Mouse (Mus musculus): ENCODE results near the gene Chdh. TPM values are rescaled to one million over a fixed set of nuclear protein-coding genes. Genes with fewer than 3 reads are reported as not detected.

Chdh gene
- polyA plus RNA-seq, 1 experiment from 2014 or later = 0.04 TPM

GRCm38 (mm10) chr14:30019375-30019774, 10.6 kb downstream of the Chdh start:
- Histone ChIP-seq H3K27ac (ENCODE audit: low read depth, low read length) (no peak overlapping the region), H3K4me1 (ENCODE audit: control insufficient read depth, insufficient read depth, low read length) (no peaks in the 10 kb centered on the region), H3K27me3 (ENCODE audit: control insufficient read depth, insufficient read depth, low read length) (no peaks in the 10 kb centered on the region), H3K4me3 (ENCODE audit: low read depth, low read length) (no peak overlapping the region), H3K9ac (ENCODE audit: low read length) (no peak overlapping the region), H3K4me2 (no peak overlapping the region), H3K9me3 (ENCODE audit: control insufficient read depth, low read length) (no peaks in the 10 kb centered on the region), H3K36me3 (ENCODE audit: control insufficient read depth, insufficient read depth, low read length) (no peaks in the 10 kb centered on the region)
- no peak for ATAC-seq (ENCODE audit: low FRiP score)
- DNase-seq (ENCODE audit: low spot score, missing footprints) = no peak
- WGBS = 90% methylated on average over 8 of the region's 8 CpGs

DNA sequence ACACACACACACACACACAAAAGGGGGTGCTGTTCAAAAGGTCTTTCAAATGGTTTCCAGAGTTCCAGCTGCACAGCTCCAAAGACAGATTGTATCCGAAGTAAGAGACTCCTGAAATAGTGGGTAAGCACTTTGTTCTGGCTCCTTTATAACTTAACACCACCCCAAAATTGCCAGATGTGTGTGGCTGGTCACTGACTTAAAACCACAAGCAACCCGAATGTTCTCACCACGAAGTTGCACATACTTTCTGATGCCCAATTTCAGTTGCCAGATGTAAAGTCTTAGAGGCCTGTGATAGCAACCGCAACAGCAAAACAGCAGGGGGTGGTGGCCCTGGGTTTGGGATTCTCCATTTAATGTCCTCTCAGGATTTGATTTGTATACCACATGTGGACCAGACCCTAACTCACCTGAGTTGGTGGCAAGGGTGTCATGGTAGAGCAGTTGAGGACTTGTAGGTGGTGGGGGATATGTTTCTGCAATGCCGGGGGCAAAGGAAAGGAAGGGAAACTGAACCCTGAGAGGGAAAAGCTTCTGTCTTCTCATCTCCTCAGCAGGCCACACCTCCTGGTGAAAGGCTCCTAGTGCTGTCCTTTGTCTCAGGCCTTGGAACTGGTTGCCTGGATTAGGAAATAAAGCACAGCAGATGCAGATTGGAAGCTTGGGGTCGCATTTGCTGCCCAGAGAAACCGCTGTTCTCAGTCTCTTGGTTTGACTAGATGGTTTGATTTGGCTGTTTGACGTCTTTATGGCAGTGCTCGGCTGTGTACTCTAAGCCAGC, 11.2 kb downstream of the Chdh start:
- DNase-seq (ENCODE audit: low spot score, missing footprints) (no peak), ATAC-seq (ENCODE audit: low FRiP score) (no peak)
- no peaks in the 10 kb centered on the region for H3K4me1 ChIP-seq (ENCODE audit: control insufficient read depth, insufficient read depth, low read length)
- H3K4me3 ChIP-seq (ENCODE audit: low read depth, low read length) = no peak overlapping the region
- no peak overlapping the region for H3K9ac ChIP-seq (ENCODE audit: low read length)
- H3K9me3 ChIP-seq (ENCODE audit: control insufficient read depth, low read length) = no peaks in the 10 kb centered on the region
- no peaks in the 10 kb centered on the region for H3K36me3 ChIP-seq (ENCODE audit: control insufficient read depth, insufficient read depth, low read length)
- H3K27ac ChIP-seq (ENCODE audit: low read depth, low read length) = no peak overlapping the region
- 44% methylated on average over 9 of the region's 9 CpGs for WGBS
- H3K27me3 ChIP-seq (ENCODE audit: control insufficient read depth, insufficient read depth, low read length) = no peaks in the 10 kb centered on the region
- H3K4me2 ChIP-seq = no peak overlapping the region

- H3K27me3 ChIP-seq (ENCODE audit: control insufficient read depth, insufficient read depth, low read length) = no peaks in the 10 kb centered on the region
- no peak for DNase-seq (ENCODE audit: low spot score, missing footprints)
- H3K36me3 ChIP-seq (ENCODE audit: control insufficient read depth, insufficient read depth, low read length) = no peaks in the 10 kb centered on the region
- no peak overlapping the region for H3K27ac ChIP-seq (ENCODE audit: low read depth, low read length)
- H3K4me2 ChIP-seq = no peak overlapping the region
- H3K4me3 ChIP-seq (ENCODE audit: low read depth, low read length) = no peak overlapping the region
- ATAC-seq (ENCODE audit: low FRiP score) = no peak
- H3K9me3 ChIP-seq (ENCODE audit: control insufficient read depth, low read length) = no peaks in the 10 kb centered on the region
- no peaks in the 10 kb centered on the region for H3K4me1 ChIP-seq (ENCODE audit: control insufficient read depth, insufficient read depth, low read length)
- 92% methylated on average over 6 of the region's 6 CpGs for WGBS
- H3K9ac ChIP-seq (ENCODE audit: low read length) = no peak overlapping the region
Observed at GRCm38 (mm10) chr14:30022471-30022870, 13.6 kb downstream of the Chdh start.

DNA sequence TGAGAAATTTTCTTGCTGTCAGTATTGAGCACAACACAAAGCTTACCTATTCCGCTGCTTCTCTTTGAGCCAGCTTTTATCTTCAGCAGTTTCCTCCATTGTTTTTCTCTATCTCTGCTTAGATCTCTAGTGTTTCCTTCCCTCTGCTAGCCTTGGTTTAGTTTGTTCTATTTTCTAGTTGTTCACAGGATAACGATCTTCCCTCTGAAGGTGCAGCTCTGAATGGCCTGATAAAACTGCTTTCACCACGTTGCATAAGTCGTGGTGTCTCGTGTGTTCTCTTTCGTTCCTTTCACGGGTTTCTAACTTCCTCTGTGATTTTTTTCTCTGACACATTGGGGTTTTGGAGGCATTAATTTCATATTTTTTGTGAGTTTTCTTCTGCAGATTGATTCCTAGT, 15.6 kb downstream of the Chdh start:
- no peak for DNase-seq (ENCODE audit: low spot score, missing footprints)
- 74% methylated on average over 7 of the region's 7 CpGs for WGBS
- H3K27me3 ChIP-seq (ENCODE audit: control insufficient read depth, insufficient read depth, low read length) = no peaks in the 10 kb centered on the region
- H3K9ac ChIP-seq (ENCODE audit: low read length) = no peak overlapping the region
- no peak overlapping the region for H3K4me2 ChIP-seq
- no peak for ATAC-seq (ENCODE audit: low FRiP score)
- no peak overlapping the region for H3K27ac ChIP-seq (ENCODE audit: low read depth, low read length)
- H3K4me3 ChIP-seq (ENCODE audit: low read depth, low read length) = no peak overlapping the region
- H3K36me3 ChIP-seq (ENCODE audit: control insufficient read depth, insufficient read depth, low read length) = no peaks in the 10 kb centered on the region
- H3K4me1 ChIP-seq (ENCODE audit: control insufficient read depth, insufficient read depth, low read length) = no peaks in the 10 kb centered on the region
- H3K9me3 ChIP-seq (ENCODE audit: control insufficient read depth, low read length) = no peaks in the 10 kb centered on the region

DNA sequence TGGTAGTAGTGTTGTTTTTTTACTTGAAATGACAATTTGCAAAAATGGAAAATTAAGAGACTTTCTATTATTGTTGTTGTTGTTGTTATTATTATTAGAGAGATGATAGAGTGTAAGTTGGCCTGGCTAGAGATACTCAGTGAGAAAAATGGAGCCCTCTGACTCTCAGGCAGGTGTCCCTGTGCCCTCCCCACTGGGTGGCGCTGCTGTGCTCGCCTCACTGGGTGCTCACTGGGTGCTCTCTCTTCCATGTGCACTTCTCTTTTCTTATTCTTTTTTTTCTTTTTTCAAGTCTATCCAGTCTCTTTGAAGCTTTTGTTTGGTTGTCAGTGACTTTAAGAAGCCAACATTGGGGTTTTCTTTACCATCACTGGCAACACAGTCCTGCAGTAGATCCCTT, 18.6 kb downstream of the Chdh start:
- DNase-seq (ENCODE audit: low spot score, missing footprints) (no peak), ATAC-seq (ENCODE audit: low FRiP score) (no peak)
- Histone ChIP-seq H3K36me3 (ENCODE audit: control insufficient read depth, insufficient read depth, low read length) (no peaks in the 10 kb centered on the region), H3K4me1 (ENCODE audit: control insufficient read depth, insufficient read depth, low read length) (no peaks in the 10 kb centered on the region), H3K9me3 (ENCODE audit: control insufficient read depth, low read length) (no peaks in the 10 kb centered on the region), H3K4me3 (ENCODE audit: low read depth, low read length) (no peak overlapping the region), H3K27me3 (ENCODE audit: control insufficient read depth, insufficient read depth, low read length) (no peaks in the 10 kb centered on the region), H3K9ac (ENCODE audit: low read length) (no peak overlapping the region), H3K4me2 (no peak overlapping the region), H3K27ac (ENCODE audit: low read depth, low read length) (no peak overlapping the region)
- 39% methylated on average over 2 of the region's 2 CpGs for WGBS

DNA sequence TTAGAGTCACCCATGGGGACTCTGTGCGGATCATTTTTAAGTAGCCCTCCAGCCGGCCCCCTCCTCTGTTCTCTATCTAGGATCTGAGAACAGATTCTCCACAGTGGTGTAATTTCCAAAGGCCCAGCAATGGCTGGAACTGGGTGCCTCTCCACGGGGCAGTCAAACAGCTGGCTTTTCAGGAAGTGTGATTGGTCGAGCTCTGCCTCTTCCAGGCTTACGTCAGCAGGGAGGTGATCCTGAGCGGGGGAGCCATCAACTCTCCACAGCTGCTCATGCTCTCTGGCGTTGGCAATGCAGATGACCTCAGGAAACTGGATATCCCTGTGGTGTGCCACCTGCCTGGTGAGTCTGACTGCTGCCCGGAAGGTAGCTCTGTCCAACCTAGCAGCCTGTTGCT, 24.6 kb downstream of the Chdh start:
- no peak for ATAC-seq (ENCODE audit: low FRiP score)
- H3K27me3 ChIP-seq (ENCODE audit: control insufficient read depth, insufficient read depth, low read length) = no peaks in the 10 kb centered on the region
- H3K4me3 ChIP-seq (ENCODE audit: low read depth, low read length) = no peak overlapping the region
- H3K9ac ChIP-seq (ENCODE audit: low read length) = no peak overlapping the region
- H3K27ac ChIP-seq (ENCODE audit: low read depth, low read length) = no peak overlapping the region
- H3K4me1 ChIP-seq (ENCODE audit: control insufficient read depth, insufficient read depth, low read length) = no peaks in the 10 kb centered on the region
- 76% methylated on average over 8 of the region's 8 CpGs for WGBS
- no peaks in the 10 kb centered on the region for H3K36me3 ChIP-seq (ENCODE audit: control insufficient read depth, insufficient read depth, low read length)
- no peaks in the 10 kb centered on the region for H3K9me3 ChIP-seq (ENCODE audit: control insufficient read depth, low read length)
- no peak for DNase-seq (ENCODE audit: low spot score, missing footprints)
- H3K4me2 ChIP-seq = no peak overlapping the region

GRCm38 (mm10) chr14:30038431-30038830, 29.6 kb downstream of the Chdh start:
- H3K9ac ChIP-seq (ENCODE audit: low read length) = no peak overlapping the region
- H3K4me3 ChIP-seq (ENCODE audit: low read depth, low read length) = no peak overlapping the region
- ATAC-seq (ENCODE audit: low FRiP score) = no peak
- no peak for DNase-seq (ENCODE audit: low spot score, missing footprints)
- no peaks in the 10 kb centered on the region for H3K9me3 ChIP-seq (ENCODE audit: control insufficient read depth, low read length)
- no peaks in the 10 kb centered on the region for H3K4me1 ChIP-seq (ENCODE audit: control insufficient read depth, insufficient read depth, low read length)
- 90% methylated on average over 18 of the region's 18 CpGs for WGBS
- H3K4me2 ChIP-seq = no peak overlapping the region
- no peaks in the 10 kb centered on the region for H3K27me3 ChIP-seq (ENCODE audit: control insufficient read depth, insufficient read depth, low read length)
- no peak overlapping the region for H3K27ac ChIP-seq (ENCODE audit: low read depth, low read length)
- H3K36me3 ChIP-seq (ENCODE audit: control insufficient read depth, insufficient read depth, low read length) = no peaks in the 10 kb centered on the region

GRCm38 (mm10) chr14:30039413-30039812, 30.6 kb downstream of the Chdh start:
- H3K4me2 ChIP-seq = no peak overlapping the region
- WGBS = 83% methylated on average over 4 of the region's 4 CpGs
- H3K27ac ChIP-seq (ENCODE audit: low read depth, low read length) = no peak overlapping the region
- no peak overlapping the region for H3K9ac ChIP-seq (ENCODE audit: low read length)
- H3K9me3 ChIP-seq (ENCODE audit: control insufficient read depth, low read length) = no peaks in the 10 kb centered on the region
- no peaks in the 10 kb centered on the region for H3K4me1 ChIP-seq (ENCODE audit: control insufficient read depth, insufficient read depth, low read length)
- no peaks in the 10 kb centered on the region for H3K27me3 ChIP-seq (ENCODE audit: control insufficient read depth, insufficient read depth, low read length)
- H3K4me3 ChIP-seq (ENCODE audit: low read depth, low read length) = no peak overlapping the region
- no peaks in the 10 kb centered on the region for H3K36me3 ChIP-seq (ENCODE audit: control insufficient read depth, insufficient read depth, low read length)
- ATAC-seq (ENCODE audit: low FRiP score) = no peak
- no peak for DNase-seq (ENCODE audit: low spot score, missing footprints)

GRCm38 (mm10) chr14:30041836-30042235, 33.0 kb downstream of the Chdh start:
- Histone ChIP-seq H3K4me2 (no peak overlapping the region), H3K27ac (ENCODE audit: low read depth, low read length) (no peak overlapping the region), H3K9me3 (ENCODE audit: control insufficient read depth, low read length) (no peaks in the 10 kb centered on the region), H3K4me3 (ENCODE audit: low read depth, low read length) (no peak overlapping the region), H3K4me1 (ENCODE audit: control insufficient read depth, insufficient read depth, low read length) (no peaks in the 10 kb centered on the region), H3K27me3 (ENCODE audit: control insufficient read depth, insufficient read depth, low read length) (no peaks in the 10 kb centered on the region), H3K36me3 (ENCODE audit: control insufficient read depth, insufficient read depth, low read length) (no peaks in the 10 kb centered on the region), H3K9ac (ENCODE audit: low read length) (no peak overlapping the region)
- no peak for ATAC-seq (ENCODE audit: low FRiP score)
- no peak for DNase-seq (ENCODE audit: low spot score, missing footprints)
- 84% methylated on average over 9 of the region's 9 CpGs for WGBS

Measured in midbrain, embryonic 11.5 days (tissue).